ENCODE assay signal across 8 mouse cellular contexts in genomic region chr4:115038242-115038641, GRCm38 (mm10). TPM values are rescaled to one million over a fixed set of nuclear protein-coding genes. Genes with fewer than 3 reads are reported as not detected.
DNase-seq lines count a peak whose midpoint lies in the region; ATAC-seq and TF ChIP-seq lines count a peak whose summit lies in the region.

No protein-coding gene starts in this region.

- no peak overlapping the region for H3K9ac ChIP-seq in liver, postnatal 0 days (replicated peaks)

- H3K27me3 ChIP-seq in thymus, adult 2 months (ENCODE audit: control insufficient read depth, insufficient read depth, low read length) = no peaks in the 10 kb centered on the region
- H3K27me3 ChIP-seq in liver, postnatal 0 days (ENCODE audit: insufficient read depth, low read length) = no peaks in the 10 kb centered on the region

- H3K4me3 ChIP-seq in thymus, adult 2 months (ENCODE audit: control insufficient read depth, insufficient read depth, low read length) = no peak overlapping the region
- H3K4me3 ChIP-seq in liver, postnatal 0 days (ENCODE audit: low read depth, low read length) = no peak overlapping the region

- no peaks in the 10 kb centered on the region for H3K4me1 ChIP-seq in thymus, adult 2 months (replicated peaks; ENCODE audit: control insufficient read depth, insufficient read depth, low read length)
- H3K4me1 ChIP-seq in liver, postnatal 0 days (ENCODE audit: insufficient read depth) = no peaks in the 10 kb centered on the region

- DNase-seq in gastrocnemius, postnatal 14 days = peak; percentile 20
- no peak for DNase-seq in gastrocnemius, postnatal 36 days
- DNase-seq in thymus, adult 2 months = peak; percentile 33
- no peak for DNase-seq in thymus, postnatal 10 days (ENCODE audit: low spot score in 2 of 2)
- DNase-seq in adrenal gland, postnatal 36 days = peak; percentile 17 to 55
- DNase-seq in heart, postnatal 4 days = peak; percentile 55
- DNase-seq in liver, postnatal 0 days = peak; percentile 64
- peak; percentile 60 for DNase-seq in thymus, postnatal 4 days

- TF ChIP-seq CTCF in thymus, adult 2 months (IDR thresholded peaks at IDR 0.05; ENCODE audit: borderline replicate concordance, control insufficient read depth, extremely low read depth, insufficient read depth, low read length, poor library complexity) = no peak
- peak; percentile 85 for TF ChIP-seq CTCF in liver, postnatal 0 days (IDR thresholded peaks at IDR 0.05; ENCODE audit: low read depth)

- WGBS in thymus, adult 2 months = 59% methylated on average over 4 of the region's 4 CpGs
- WGBS in liver, postnatal 0 days (ENCODE audit: insufficient replicate concordance) = 36% methylated on average over 4 of the region's 4 CpGs

- TF ChIP-seq EP300 in liver, postnatal 0 days (IDR thresholded peaks at IDR 0.05; ENCODE audit: low read depth) = no peak

- no peak for TF ChIP-seq POLR2A in thymus, adult 2 months (IDR thresholded peaks at IDR 0.05; ENCODE audit: control insufficient read depth, extremely low read depth, insufficient read depth, low read length, poor library complexity)

- H3K36me3 ChIP-seq in thymus, adult 2 months (ENCODE audit: control insufficient read depth, insufficient read depth, low read length) = peaks cover 41% of the 10 kb centered on the region
- peaks cover 58% of the 10 kb centered on the region for H3K36me3 ChIP-seq in liver, postnatal 0 days (replicated peaks; ENCODE audit: insufficient read depth, low read length)

- H3K27ac ChIP-seq in thymus, adult 2 months (ENCODE audit: control insufficient read depth, insufficient read depth, low read length) = no peak overlapping the region
- no peak overlapping the region for H3K27ac ChIP-seq in liver, postnatal 0 days (ENCODE audit: low read depth)

- no peak for ATAC-seq in liver, postnatal 0 days

- H3K4me2 ChIP-seq in liver, postnatal 0 days (ENCODE audit: low read depth, low read length) = no peak overlapping the region

- intact Hi-C loops in gastrocnemius, postnatal 14 days (cut with DNase I; ENCODE audit: low total_unique reads) = no loop called here
- intact Hi-C loops in gastrocnemius, postnatal 36 days (cut with DNase I) = no loop called here

- H3K9me3 ChIP-seq in liver, postnatal 0 days (ENCODE audit: low read length) = no peaks in the 10 kb centered on the region

RNA-seq across cellular contexts. Expression of gene Tal1, which starts 18.0 kb away (rescaled TPM):
- 1 to 10 TPM; 1.9 to 2.5 TPM for total RNA-seq in gastrocnemius, postnatal 14 days (2021)
- 1 to 10 TPM; 1.2 TPM for total RNA-seq in gastrocnemius, postnatal 36 days (2021)
- 0.89 and 0.94 TPM in 2 replicates for polyA plus RNA-seq in thymus, adult 2 months (2012; rRNA removed)
- total RNA-seq in adrenal gland, postnatal 36 days (2021) = 1 to 10 TPM; 2.1 to 2.4 TPM
- 1 to 10 TPM; 5.5 to 7.0 TPM for total RNA-seq in heart, postnatal 4 days (2021)
- 8.3 and 8.9 TPM in 2 replicates for polyA plus RNA-seq in liver, postnatal 0 days (2015; fragmentation: Nextera tagmentation; extraction: Ambion mirVana)

RNA-seq across cellular contexts. Expression of gene Stil, which starts 38.3 kb away (rescaled TPM):
- under 1 TPM; 0.84 to 0.86 TPM for total RNA-seq in gastrocnemius, postnatal 14 days (2021)
- under 1 TPM; 0.10 to 0.23 TPM for total RNA-seq in gastrocnemius, postnatal 36 days (2021)
- 8.1 and 10.7 TPM in 2 replicates for polyA plus RNA-seq in thymus, adult 2 months (2012; rRNA removed)
- under 1 TPM; 0.56 to 0.79 TPM for total RNA-seq in adrenal gland, postnatal 36 days (2021)
- total RNA-seq in heart, postnatal 4 days (2021) = 10 to 100 TPM; 10.4 to 12.6 TPM
- 3.3 and 3.4 TPM in 2 replicates for polyA plus RNA-seq in liver, postnatal 0 days (2015; fragmentation: Nextera tagmentation; extraction: Ambion mirVana)

RNA-seq across cellular contexts. Expression of gene Pdzk1ip1, which starts 50.3 kb away (rescaled TPM):
- total RNA-seq in gastrocnemius, postnatal 14 days (2021) = under 1 TPM in 1 of 2 experiments, not detected in 1; 0.57 TPM
- not detected for total RNA-seq in gastrocnemius, postnatal 36 days (2021)
- 14.7 and 15.2 TPM in 2 replicates for polyA plus RNA-seq in thymus, adult 2 months (2012; rRNA removed)
- total RNA-seq in adrenal gland, postnatal 36 days (2021) = not detected
- under 1 TPM; 0.72 to 0.93 TPM for total RNA-seq in heart, postnatal 4 days (2021)
- polyA plus RNA-seq in liver, postnatal 0 days (2015; fragmentation: Nextera tagmentation; extraction: Ambion mirVana) = 18.6 and 22.2 TPM in 2 replicates

RNA-seq across cellular contexts. Expression of gene Cmpk1, which starts 51.2 kb away (rescaled TPM):
- 10 to 100 TPM; 24.5 to 26.9 TPM for total RNA-seq in gastrocnemius, postnatal 14 days (2021)
- 10 to 100 TPM; 18.1 to 20.2 TPM for total RNA-seq in gastrocnemius, postnatal 36 days (2021)
- 17.7 and 20.1 TPM in 2 replicates for polyA plus RNA-seq in thymus, adult 2 months (2012; rRNA removed)
- 100 to 1,000 TPM; 126 to 128 TPM for total RNA-seq in adrenal gland, postnatal 36 days (2021)
- total RNA-seq in heart, postnatal 4 days (2021) = 10 to 100 TPM; 52.1 to 56.5 TPM
- polyA plus RNA-seq in liver, postnatal 0 days (2015; fragmentation: Nextera tagmentation; extraction: Ambion mirVana) = 59.9 and 67.8 TPM in 2 replicates

Comparison
In these comparisons a context has a peak if more than half of its experiments do, and no peak if none do; other contexts are left out.
1. DNase-seq: peak in gastrocnemius, postnatal 14 days (single experiment), thymus, adult 2 months (single experiment), adrenal gland, postnatal 36 days (2 of 2), heart, postnatal 4 days (single experiment), liver, postnatal 0 days (single experiment) and thymus, postnatal 4 days (single experiment); none in gastrocnemius, postnatal 36 days (0 of 2) and thymus, postnatal 10 days (0 of 2).
2. RNA of gene Stil, which starts 38.3 kb away (total RNA-seq): 10.4 to 12.6 TPM in heart, postnatal 4 days; 0.84 to 0.86 TPM in gastrocnemius, postnatal 14 days, 0.56 to 0.79 TPM in adrenal gland, postnatal 36 days and 0.10 to 0.23 TPM in gastrocnemius, postnatal 36 days; every median in the first group is over 4 times any median in the second.